Mouse (Mus musculus) liver, embryonic 11.5 days (tissue): ENCODE data around the gene Gm20458. TPM values are rescaled to one million over a fixed set of nuclear protein-coding genes. Genes with fewer than 3 reads are reported as not detected.

ENCODE experiments used
- ATAC-seq: fragments of 200-750 bp; cut with Nextera tagmentation; replicated peaks from 2 replicates; pipeline ENCODE4 v1.8.0; 2017; ENCODE audit warnings: moderate number of reproducible peaks, mild to moderate bottlenecking, moderate TSS enrichment, moderate library complexity; ENCODE audit not compliant: low FRiP score
- DNase-seq: peaks from one replicate; pipeline ENCODE4 v3.0.0-alpha.2; 2017; ENCODE audit warnings: low spot score
- H3K27ac ChIP-seq: fragments of 300-500 bp; sonication (generic); 2 replicates; pipeline ENCODE4 v1.5.1; 2014; ENCODE audit warnings: mild to moderate bottlenecking, low read depth, low read length, control low read depth
- H3K27me3 ChIP-seq: fragments of 300-500 bp; sonication (generic); replicated peaks from 2 replicates; pipeline ENCODE4 v1.6.1; 2014; ENCODE audit warnings: low read length, mixed read lengths; ENCODE audit not compliant: control insufficient read depth, insufficient read depth
- H3K36me3 ChIP-seq: fragments of 300-500 bp; sonication (generic); 2 replicates; pipeline ENCODE4 v1.6.1; 2014; ENCODE audit warnings: mild to moderate bottlenecking, low read length, moderate library complexity, mixed read lengths; ENCODE audit not compliant: control insufficient read depth, insufficient read depth
- H3K4me1 ChIP-seq: fragments of 300-500 bp; sonication (generic); replicated peaks from 2 replicates; pipeline ENCODE4 v1.6.1; 2014; ENCODE audit warnings: low read length, mixed read lengths; ENCODE audit not compliant: control insufficient read depth, insufficient read depth
- H3K4me2 ChIP-seq: fragments of 300-500 bp; sonication (generic); 2 replicates; pipeline ENCODE4 v1.6.1; 2014; ENCODE audit warnings: mild to moderate bottlenecking, control low read depth, moderate library complexity
- H3K4me3 ChIP-seq: fragments of 300-500 bp; sonication (generic); 2 replicates; pipeline ENCODE4 v1.5.1; 2014; ENCODE audit warnings: low read depth, low read length, control low read depth
- H3K9ac ChIP-seq: fragments of 300-500 bp; sonication (generic); 2 replicates; pipeline ENCODE4 v1.6.1; 2014; ENCODE audit warnings: low read depth, low read length, control low read depth
- H3K9me3 ChIP-seq: fragments of 300-500 bp; sonication (generic); 2 replicates; pipeline ENCODE4 v1.6.1; 2016; ENCODE audit warnings: low read length, inconsistent platforms, mixed read lengths; ENCODE audit not compliant: control insufficient read depth
- WGBS: fragments of 180-500 bp; shearing (Covaris S2); extraction: QIAGEN DNeasy Blood & Tissue Kit; methylation state at CpG from one replicate; pipeline ENCODE4 v1.1.7; 2014; 5-methylcytosine and 5-hydroxymethylcytosine counted together
- polyA plus RNA-seq: library from polyadenylated mRNA; unstranded; fragments of >200 nt; fragmentation: Nextera tagmentation; extraction: Ambion mirVana; gene quantifications from 2 replicates; pipeline ENCODE4 v1.2.1, GENCODE M21; 2014

Gene Gm20458
- polyA plus RNA-seq, 1 experiment from 2014 or later: 4.4 TPM

DNA sequence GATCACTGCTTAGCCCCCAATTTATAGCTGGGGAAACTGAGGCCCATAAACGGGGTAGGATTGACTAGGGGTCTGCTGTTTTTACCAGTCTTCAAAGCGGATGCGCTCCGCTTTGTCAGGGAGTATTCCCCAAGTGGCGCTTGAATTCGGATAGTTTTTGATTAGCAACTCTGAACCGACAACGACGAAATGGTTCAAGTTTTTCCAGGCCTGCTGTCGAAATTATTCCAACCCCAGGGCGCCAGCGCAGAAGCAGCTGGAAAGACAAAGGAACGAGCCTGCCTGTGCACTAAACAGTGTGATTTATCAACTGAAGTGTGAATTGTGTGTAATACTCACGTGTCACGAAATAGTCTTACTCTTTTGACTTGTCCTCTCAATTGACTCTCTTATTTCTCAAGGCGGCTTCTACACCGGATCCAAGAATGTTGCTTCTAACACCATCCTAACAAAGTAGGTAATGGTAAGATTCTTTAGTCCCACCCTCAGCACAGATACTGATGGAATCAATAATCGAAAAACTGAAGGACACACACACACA is 17.2 kb upstream of the Gm20458 start, which contains the start of gene Sdc4:
Gene Sdc4, minus strand, starts transcription at position 428 of the 541 bp plus-strand sequence.
- Histone ChIP-seq H3K9ac (peak within 1 kb of the TSS; percentile 64), H3K27ac (peak within 1 kb of the TSS; percentile 53), H3K4me1 (peaks cover 5% of the 10 kb centered on the region), H3K9me3 (no peaks in the 10 kb centered on the region), H3K4me2 (peak within 1 kb of the TSS; percentile 65), H3K36me3 (no peaks in the 10 kb centered on the region), H3K27me3 (peaks cover 34% of the 10 kb centered on the region), H3K4me3 (peak within 1 kb of the TSS; percentile 57)
- DNase-seq (no peak), ATAC-seq (no peak)
- 10% methylated on average over 18 of the region's 18 CpGs for WGBS

DNA sequence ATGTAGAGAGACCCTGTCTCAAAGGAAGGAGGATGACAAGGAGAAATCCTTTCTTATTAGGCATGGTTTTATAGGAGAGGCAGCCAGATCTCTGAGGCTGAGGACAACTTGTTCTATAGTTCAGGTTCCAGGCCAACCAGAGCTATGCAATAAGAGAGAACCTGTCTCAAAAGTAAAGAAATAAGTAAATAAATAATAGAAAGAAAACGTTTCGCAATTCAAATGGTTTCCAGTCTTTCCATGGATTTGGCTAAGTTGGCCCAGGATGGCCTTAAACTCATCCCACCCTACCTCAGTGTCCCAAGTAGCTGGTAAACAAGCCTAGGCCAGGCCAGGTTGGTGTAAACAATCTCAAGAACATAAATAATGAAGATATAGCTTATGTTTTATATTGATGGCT is 16.1 kb upstream of the Gm20458 start:
- Histone ChIP-seq H3K27me3 (peaks cover 34% of the 10 kb centered on the region), H3K4me1 (no peaks in the 10 kb centered on the region; the same call in 1 of the 2 replicates), H3K4me3 (no peak overlapping the region), H3K9me3 (no peaks in the 10 kb centered on the region), H3K4me2 (no peak overlapping the region), H3K36me3 (no peaks in the 10 kb centered on the region), H3K9ac (no peak overlapping the region), H3K27ac (no peak overlapping the region)
- WGBS: 67% methylated on average over 2 of the region's 2 CpGs
- DNase-seq (no peak), ATAC-seq (no peak)

DNA sequence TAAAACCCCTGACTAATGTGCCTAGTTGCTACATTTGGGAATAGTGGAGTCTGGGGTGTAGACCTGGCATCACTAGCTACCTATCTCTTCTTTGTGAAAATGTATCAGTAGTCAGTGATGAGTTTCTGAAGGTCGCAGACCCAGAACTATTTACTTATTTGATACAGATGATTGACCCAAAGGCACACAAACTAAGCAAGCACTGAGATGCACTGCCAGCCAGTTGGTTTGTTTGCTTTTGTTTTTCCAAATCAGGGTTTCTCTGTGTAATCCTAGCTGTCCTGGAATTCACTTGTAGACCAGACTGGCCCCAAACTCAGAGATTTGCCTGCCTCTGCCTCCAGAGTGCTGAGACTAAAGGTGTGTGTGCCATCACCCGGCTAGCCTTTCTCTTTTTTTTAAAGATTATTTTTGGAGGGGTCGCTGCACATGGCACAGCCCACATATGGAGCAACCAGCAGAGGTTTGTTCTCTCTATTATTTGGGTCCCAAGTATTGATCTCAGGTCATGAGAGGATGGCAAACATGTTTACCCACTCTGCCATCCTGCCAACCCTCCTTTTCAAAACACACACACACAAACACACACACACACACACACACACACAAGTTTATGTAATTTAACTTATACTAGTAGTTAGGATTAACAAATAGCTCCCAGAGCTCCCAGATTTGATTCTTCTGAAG is 15.2 kb upstream of the Gm20458 start:
- no peaks in the 10 kb centered on the region for H3K9me3 ChIP-seq
- H3K4me2 ChIP-seq: no peak overlapping the region
- DNase-seq (no peak), ATAC-seq (no peak)
- no peaks in the 10 kb centered on the region; the same call in 1 of the 2 replicates for H3K4me1 ChIP-seq
- WGBS: 69% methylated on average over 3 of the region's 3 CpGs
- no peak overlapping the region for H3K27ac ChIP-seq
- peaks cover 33% of the 10 kb centered on the region for H3K27me3 ChIP-seq
- H3K9ac ChIP-seq: no peak overlapping the region
- H3K4me3 ChIP-seq: no peak overlapping the region
- no peaks in the 10 kb centered on the region for H3K36me3 ChIP-seq

DNA sequence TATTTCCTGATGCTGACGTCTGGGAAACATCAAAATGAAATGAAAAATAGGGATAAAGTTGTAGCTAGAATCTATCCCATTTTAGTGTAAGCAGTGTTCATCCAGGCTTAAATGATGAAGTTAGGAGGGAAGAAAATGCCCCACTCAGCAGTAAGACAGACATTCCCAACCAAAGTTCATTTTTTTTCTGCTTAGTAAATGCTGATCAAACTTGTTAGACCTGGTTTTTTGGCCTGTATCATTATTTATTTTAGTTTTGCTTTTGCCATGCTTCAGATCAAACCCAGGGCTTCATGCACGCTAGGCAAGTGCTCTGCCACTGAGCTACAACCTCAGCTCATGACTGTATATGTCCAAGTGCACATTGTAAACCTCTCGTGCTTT is 14.7 kb upstream of the Gm20458 start:
- no peaks in the 10 kb centered on the region for H3K9me3 ChIP-seq
- WGBS: 74% methylated on average over 3 of the region's 3 CpGs
- H3K4me3 ChIP-seq: no peak overlapping the region
- H3K27me3 ChIP-seq: peaks cover 27% of the 10 kb centered on the region
- no peaks in the 10 kb centered on the region; the same call in 1 of the 2 replicates for H3K4me1 ChIP-seq
- DNase-seq (no peak), ATAC-seq (no peak)
- no peak overlapping the region for H3K27ac ChIP-seq
- no peak overlapping the region for H3K4me2 ChIP-seq
- no peak overlapping the region for H3K9ac ChIP-seq
- H3K36me3 ChIP-seq: no peaks in the 10 kb centered on the region

DNA sequence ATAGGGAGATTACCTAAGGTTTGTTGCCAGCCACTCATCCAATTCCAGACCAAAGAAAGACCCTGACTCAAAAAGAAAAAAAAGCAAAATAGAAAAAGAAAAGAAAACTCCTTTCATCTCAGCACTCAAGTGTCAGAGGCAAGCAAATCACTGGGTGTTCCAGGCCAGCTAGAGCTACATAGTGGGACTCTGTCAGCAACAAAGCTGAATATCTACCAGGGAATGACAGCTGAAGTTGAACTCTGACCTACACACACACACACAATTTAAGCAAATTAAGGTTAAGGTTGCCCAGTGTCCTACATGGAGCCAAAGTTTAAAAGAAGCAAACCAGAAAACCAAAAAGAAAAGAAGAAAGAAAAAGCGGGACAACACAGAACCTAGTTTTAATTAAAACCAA is 12.6 kb upstream of the Gm20458 start:
- H3K4me3 ChIP-seq: no peak overlapping the region
- H3K9ac ChIP-seq: no peak overlapping the region
- no peak overlapping the region for H3K4me2 ChIP-seq
- H3K27ac ChIP-seq: no peak overlapping the region
- DNase-seq (no peak), ATAC-seq (no peak)
- WGBS: 94% methylated on average over 1 of the region's 1 CpGs
- H3K36me3 ChIP-seq: no peaks in the 10 kb centered on the region
- H3K27me3 ChIP-seq: peaks cover 8% of the 10 kb centered on the region
- H3K9me3 ChIP-seq: no peaks in the 10 kb centered on the region
- H3K4me1 ChIP-seq: no peaks in the 10 kb centered on the region

DNA sequence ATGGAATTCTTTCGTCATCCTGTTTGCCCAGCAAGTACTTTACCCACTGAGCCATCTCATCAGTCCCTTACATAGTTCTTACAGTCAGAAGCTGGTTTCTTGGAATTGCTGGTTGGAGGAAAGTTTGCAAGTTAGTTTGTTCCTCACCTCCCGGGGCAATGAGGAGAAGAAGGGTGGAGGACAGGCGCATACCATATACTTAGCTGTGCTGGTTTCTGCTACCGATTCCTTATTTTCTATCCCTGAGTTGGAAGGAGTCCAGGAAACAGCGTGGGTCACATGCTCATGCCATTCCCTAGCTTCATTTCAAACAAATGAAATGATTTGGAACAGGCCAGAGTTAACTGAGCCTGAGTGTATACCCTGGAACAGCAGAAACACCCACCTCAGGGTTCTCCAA is 11.8 kb upstream of the Gm20458 start:
- WGBS: 81% methylated on average over 5 of the region's 5 CpGs
- no peak for ATAC-seq
- no peak overlapping the region for H3K4me2 ChIP-seq

DNA sequence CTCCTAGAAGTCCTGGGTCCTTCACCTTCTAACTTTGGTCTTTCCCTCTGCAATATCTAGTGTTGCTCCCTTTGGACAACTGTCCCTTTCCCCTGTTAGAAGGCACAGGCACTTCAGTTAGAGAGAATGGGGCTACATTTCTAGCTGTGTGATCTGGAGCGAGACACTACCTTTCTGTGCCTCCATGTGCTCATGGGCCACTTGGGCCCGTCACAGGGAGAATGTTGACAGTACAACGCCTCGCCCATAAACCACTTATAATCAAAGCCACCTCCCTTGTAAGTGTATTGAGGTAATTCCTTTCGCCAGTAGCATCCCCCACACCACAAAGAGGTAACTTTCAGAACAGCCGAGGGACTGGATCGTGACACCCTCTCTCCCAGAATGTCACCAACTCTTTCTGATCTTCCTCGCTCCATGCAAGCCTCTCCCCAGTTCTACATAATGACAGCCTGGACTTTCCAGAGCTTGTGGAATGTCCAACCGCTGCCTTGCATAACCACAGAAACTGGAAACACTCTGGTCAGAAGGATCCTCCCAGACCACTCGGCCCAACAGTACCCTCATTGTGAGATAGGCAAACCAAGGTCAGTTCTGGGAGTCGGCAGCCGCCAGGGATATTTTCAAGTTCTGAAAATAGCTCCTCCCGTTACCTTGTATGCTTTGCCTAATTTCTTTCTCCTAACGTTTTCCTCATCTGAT is 11.3 kb upstream of the Gm20458 start:
- Histone ChIP-seq H3K9ac (no peak overlapping the region), H3K9me3 (no peaks in the 10 kb centered on the region), H3K36me3 (no peaks in the 10 kb centered on the region), H3K4me1 (no peaks in the 10 kb centered on the region), H3K4me3 (no peak overlapping the region), H3K27ac (no peak overlapping the region), H3K27me3 (no peaks in the 10 kb centered on the region; the same call in 1 of the 2 replicates), H3K4me2 (no peak overlapping the region)
- no peak for DNase-seq
- ATAC-seq: no peak
- 82% methylated on average over 14 of the region's 14 CpGs for WGBS

More for the DNA sequence above, 11.8 kb upstream of the Gm20458 start:
- no peaks in the 10 kb centered on the region for H3K4me1 ChIP-seq
- H3K27me3 ChIP-seq: peaks cover under 1% of the 10 kb centered on the region; the same call in 1 of the 2 replicates
- H3K9me3 ChIP-seq: no peaks in the 10 kb centered on the region
- no peak overlapping the region for H3K4me3 ChIP-seq
- H3K27ac ChIP-seq: no peak overlapping the region
- H3K36me3 ChIP-seq: no peaks in the 10 kb centered on the region
- DNase-seq: no peak
- no peak overlapping the region for H3K9ac ChIP-seq

DNA sequence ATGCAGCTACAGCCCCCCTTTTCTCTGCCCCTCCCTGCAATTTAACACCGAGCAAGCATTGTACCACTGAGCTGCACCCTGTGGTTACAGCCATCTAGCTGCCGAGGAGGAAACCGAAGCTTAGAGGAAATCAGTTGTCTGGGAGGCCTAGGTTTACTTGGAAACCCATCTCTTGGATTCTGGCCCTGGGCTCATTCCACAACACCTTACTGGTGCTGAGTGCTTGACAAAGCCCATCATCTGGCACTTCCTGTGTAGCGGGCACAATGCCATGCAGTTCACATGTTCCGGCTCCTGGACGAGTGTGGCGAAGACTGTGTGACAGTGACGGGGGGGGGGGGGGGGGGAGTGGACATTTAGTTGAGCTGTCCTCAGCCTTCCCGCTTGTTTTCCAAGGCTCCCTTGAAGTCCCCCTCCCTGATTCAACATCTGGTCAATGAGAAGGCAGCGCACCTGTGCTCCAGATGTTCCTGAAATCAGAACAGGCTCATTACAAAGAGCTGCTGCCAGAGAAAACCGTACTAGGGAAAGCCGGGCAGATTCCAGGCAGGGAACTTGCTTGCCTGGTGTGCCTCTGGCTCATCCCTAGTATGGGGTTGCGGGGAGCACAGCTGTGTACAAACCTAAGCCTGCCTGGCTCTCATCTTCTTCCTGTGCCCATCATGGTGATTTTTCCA is 8.6 kb upstream of the Gm20458 start:
- Histone ChIP-seq H3K4me1 (peaks cover 11% of the 10 kb centered on the region; the same call in 1 of the 2 replicates), H3K9me3 (no peaks in the 10 kb centered on the region), H3K36me3 (no peaks in the 10 kb centered on the region), H3K4me2 (no peak overlapping the region), H3K4me3 (no peak overlapping the region), H3K27me3 (no peaks in the 10 kb centered on the region; the same call in 1 of the 2 replicates), H3K9ac (no peak overlapping the region), H3K27ac (no peak overlapping the region)
- no peak for ATAC-seq
- DNase-seq: no peak
- 58% methylated on average over 13 of the region's 13 CpGs for WGBS
